Mouse (Mus musculus) adrenal gland, adult 18-20 months (tissue): ENCODE data around the gene Srsf1. TPM values are rescaled to one million over a fixed set of nuclear protein-coding genes. Genes with fewer than 3 reads are reported as not detected.

Experiments used
- DNase-seq, 2 experiments: peaks; one replicate each; pipeline ENCODE4 v3.0.0; 2021 to 2022; ENCODE audit warnings: low spot score in 2 of 2
- total RNA-seq, 2 experiments: library from RNA; stranded (reverse); gene quantifications; 1 replicate in 1 of 2; 2 replicates in 1 of 2; pipeline ENCODE4 v1.2.3; 2021

Srsf1 gene
- total RNA-seq, 2 experiments from 2014 or later, result 219 TPM

GRCm38 (mm10) chr11:88069246-88069570 lies 22.0 kb downstream of the Srsf1 start:
- DNase-seq, result no peak

GRCm38 (mm10) chr11:88070392-88070791 lies 23.2 kb downstream of the Srsf1 start:
- no peak for DNase-seq

GRCm38 (mm10) chr11:88071113-88071512 lies 23.9 kb downstream of the Srsf1 start:
- DNase-seq, result no peak

- no peak for DNase-seq
Observed at GRCm38 (mm10) chr11:88073343-88073875, 26.2 kb downstream of the Srsf1 start.

GRCm38 (mm10) chr11:88075701-88076100 lies 28.5 kb downstream of the Srsf1 start:
- no peak for DNase-seq

- DNase-seq, result no peak
Observed at GRCm38 (mm10) chr11:88076394-88076793, 29.2 kb downstream of the Srsf1 start.

GRCm38 (mm10) chr11:88083699-88084098 lies 36.5 kb downstream of the Srsf1 start:
- no peak for DNase-seq

GRCm38 (mm10) chr11:88086737-88087627 lies 39.8 kb downstream of the Srsf1 start:
- peak; percentile 82 to 83 for DNase-seq

- DNase-seq, result no peak
Observed at GRCm38 (mm10) chr11:88089150-88089549, 42.0 kb downstream of the Srsf1 start.

GRCm38 (mm10) chr11:88090293-88090692 lies 43.1 kb downstream of the Srsf1 start:
- no peak for DNase-seq

- no peak for DNase-seq
Observed at GRCm38 (mm10) chr11:88091949-88092348, 44.8 kb downstream of the Srsf1 start.

GRCm38 (mm10) chr11:88097173-88097572 lies 50.0 kb downstream of the Srsf1 start:
- no peak for DNase-seq

GRCm38 (mm10) chr11:88098021-88098729 lies 51.0 kb downstream of the Srsf1 start, which contains the start of gene Cuedc1:
Cuedc1 (plus strand) TSS chr11:88098058.
- DNase-seq, result peak in 1 of 2 experiments; percentile 19

- DNase-seq, result peak; percentile 81 to 82
Observed at GRCm38 (mm10) chr11:88098787-88099598, 51.8 kb downstream of the Srsf1 start.

- peak; percentile 68 to 76 for DNase-seq
Observed at GRCm38 (mm10) chr11:88099599-88100023, 52.4 kb downstream of the Srsf1 start.

GRCm38 (mm10) chr11:88100170-88100569 lies 53.0 kb downstream of the Srsf1 start:
- DNase-seq, result peak in 1 of 2 experiments; percentile 20

Other genes with a start within 250 kb of the Srsf1 start
- not detected for gene Lpo, start 219.1 kb upstream of the Srsf1 start, total RNA-seq
- 1 to 10 TPM; 5.9 to 8.9 TPM for gene Mks1, start 194.2 kb upstream of the Srsf1 start, total RNA-seq
- gene Epx, start 171.8 kb upstream of the Srsf1 start, total RNA-seq, result not detected
- gene Olfr462, start 155.1 kb upstream of the Srsf1 start, total RNA-seq, result not detected
- gene Olfr463, start 150.0 kb upstream of the Srsf1 start, total RNA-seq, result not detected
- not detected for gene Olfr464, start 126.4 kb upstream of the Srsf1 start, total RNA-seq
- gene Dynll2, start 59.8 kb upstream of the Srsf1 start, total RNA-seq, result 100 to 1,000 TPM; 222 to 233 TPM
- gene Vezf1, start 20.9 kb downstream of the Srsf1 start, total RNA-seq, result 10 to 100 TPM; 42.4 to 44.5 TPM
- gene Cuedc1, start 50.7 kb downstream of the Srsf1 start, total RNA-seq, result 10 to 100 TPM; 40.2 to 42.4 TPM
- 100 to 1,000 TPM; 173 to 206 TPM for gene Mrps23, start 157.0 kb downstream of the Srsf1 start, total RNA-seq
- gene Ccdc182, start 246.7 kb downstream of the Srsf1 start, total RNA-seq, result not detected